Mouse (Mus musculus): ENCODE results near the gene Gm28038.

Gene Gm28038

DNA sequence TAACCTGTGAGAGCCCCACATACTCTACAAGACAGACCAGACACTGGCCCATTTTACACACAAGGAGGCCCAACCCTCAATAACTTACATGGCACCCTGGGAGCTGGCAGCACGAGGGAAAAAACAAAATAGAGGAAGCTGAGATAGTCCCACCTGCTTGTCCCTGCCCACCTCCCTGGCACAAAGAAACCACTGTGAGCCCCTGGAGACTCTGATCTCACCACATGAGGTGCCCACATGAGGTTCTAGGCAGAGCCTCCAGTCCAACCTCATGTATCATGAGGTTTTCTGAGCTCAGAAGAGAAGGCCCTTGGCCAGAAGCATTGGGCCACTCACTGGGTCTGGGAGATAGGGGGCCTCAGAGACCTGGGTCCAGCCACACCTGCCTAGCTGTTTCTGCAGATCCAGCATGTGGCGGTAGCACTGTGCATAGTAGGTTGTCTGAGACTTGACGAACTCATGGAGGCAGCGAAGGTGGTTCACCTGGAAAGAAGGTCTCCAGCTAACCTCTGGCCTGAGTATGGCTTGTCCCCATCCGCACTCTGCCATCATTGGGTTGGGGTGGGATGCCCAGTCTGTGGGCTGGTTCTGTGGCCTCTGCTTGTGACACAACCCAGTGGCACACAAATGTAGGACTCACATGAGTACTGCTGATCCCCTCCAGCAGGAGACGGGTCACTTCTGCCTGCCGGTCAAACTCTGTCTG lies 65.3 kb downstream of the Gm28038 start:
- DNase-seq (ENCODE audit: low read depth, low spot score), result no peak

DNA sequence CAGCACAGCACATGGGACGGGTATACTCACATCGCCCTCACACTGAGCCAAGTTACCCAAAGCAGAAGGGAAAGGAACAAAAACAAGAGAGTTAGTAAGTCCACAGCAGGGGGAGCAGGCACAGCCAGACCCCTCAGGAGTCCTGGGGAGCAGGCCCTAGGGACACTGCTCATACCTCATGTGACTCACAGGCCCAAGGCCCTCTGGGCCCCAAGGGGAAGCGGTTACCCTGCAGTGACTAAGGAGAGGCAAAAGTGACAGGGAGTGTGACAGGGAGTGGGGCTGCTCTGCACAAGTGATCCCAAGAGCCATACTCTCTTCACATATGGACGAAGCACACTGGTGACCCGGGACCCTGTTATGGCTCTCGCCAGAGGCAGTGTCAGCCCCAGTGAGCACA lies 68.4 kb downstream of the Gm28038 start:
- DNase-seq (ENCODE audit: low read depth, low spot score), result no peak
